Mouse (Mus musculus) lung, postnatal 0 days (tissue): Measurements from ENCODE around the gene Itgb2. TPM values are rescaled to one million over a fixed set of nuclear protein-coding genes. Genes with fewer than 3 reads are reported as not detected.

Source experiments
- ATAC-seq: fragments of 200-750 bp; cut with Nextera tagmentation; 2 replicates; pipeline ENCODE4 v1.8.0; 2017; ENCODE audit warnings: moderate library complexity
- DNase-seq: peaks from one replicate; pipeline ENCODE4 v3.0.0-alpha.2; 2016; ENCODE audit warnings: low spot score
- H3K27ac ChIP-seq: fragments of 300-500 bp; sonication (generic); 2 replicates; pipeline ENCODE4 v1.5.1; 2014; ENCODE audit warnings: antibody characterized with exemption, mild to moderate bottlenecking, low read length, mixed read lengths
- H3K27me3 ChIP-seq: fragments of 300-500 bp; sonication (generic); replicated peaks from 2 replicates; pipeline ENCODE4 v1.6.1; 2014; ENCODE audit warnings: low read length, mixed read lengths; ENCODE audit not compliant: insufficient read depth
- H3K36me3 ChIP-seq: fragments of 300-500 bp; sonication (generic); 2 replicates; pipeline ENCODE4 v1.6.1; 2014; ENCODE audit warnings: low read length, mixed read lengths; ENCODE audit not compliant: insufficient read depth
- H3K4me1 ChIP-seq: fragments of 300-500 bp; sonication (generic); 2 replicates; pipeline ENCODE4 v1.6.1; 2014; ENCODE audit warnings: antibody characterized with exemption, low read depth, low read length, mixed read lengths; ENCODE audit not compliant: insufficient read depth
- H3K4me2 ChIP-seq: fragments of 300-500 bp; sonication (generic); replicated peaks from 2 replicates; pipeline ENCODE4 v1.6.1; 2014; ENCODE audit warnings: low read depth, mild to moderate bottlenecking, low read length, moderate library complexity, mixed read lengths
- H3K4me3 ChIP-seq: fragments of 300-500 bp; sonication (generic); 2 replicates; pipeline ENCODE4 v1.5.1; 2014; ENCODE audit warnings: low read depth, low read length
- H3K9ac ChIP-seq: fragments of 300-500 bp; sonication (generic); replicated peaks from 2 replicates; pipeline ENCODE4 v1.6.1; 2014; ENCODE audit warnings: low read depth, mild to moderate bottlenecking
- H3K9me3 ChIP-seq: fragments of 300-500 bp; sonication (generic); 2 replicates; pipeline ENCODE4 v1.6.1; 2016; ENCODE audit warnings: low read length, mixed read lengths
- CTCF ChIP-seq: IDR thresholded peaks from 2 replicates; pipeline ENCODE4 v1.5.1; 2016; ENCODE audit warnings: antibody characterized with exemption, mild to moderate bottlenecking
- EP300 ChIP-seq: IDR thresholded peaks from 2 replicates; pipeline ENCODE4 v1.6.1; 2016; ENCODE audit warnings: antibody characterized with exemption, mild to moderate bottlenecking, control low read depth
- WGBS: fragments of 180-500 bp; shearing (Covaris S2); extraction: QIAGEN DNeasy Blood & Tissue Kit; methylation state at CpG from one replicate; pipeline ENCODE4 v1.1.7; 2014; 5-methylcytosine and 5-hydroxymethylcytosine counted together
- polyA plus RNA-seq: library from polyadenylated mRNA; unstranded; fragments of >200 nt; fragmentation: Nextera tagmentation; extraction: Ambion mirVana; gene quantifications from 2 replicates; pipeline ENCODE4 v1.2.1, GENCODE M21; 2015

The Itgb2 gene
- polyA plus RNA-seq, 1 experiment from 2014 or later = 19.1 TPM

DNA sequence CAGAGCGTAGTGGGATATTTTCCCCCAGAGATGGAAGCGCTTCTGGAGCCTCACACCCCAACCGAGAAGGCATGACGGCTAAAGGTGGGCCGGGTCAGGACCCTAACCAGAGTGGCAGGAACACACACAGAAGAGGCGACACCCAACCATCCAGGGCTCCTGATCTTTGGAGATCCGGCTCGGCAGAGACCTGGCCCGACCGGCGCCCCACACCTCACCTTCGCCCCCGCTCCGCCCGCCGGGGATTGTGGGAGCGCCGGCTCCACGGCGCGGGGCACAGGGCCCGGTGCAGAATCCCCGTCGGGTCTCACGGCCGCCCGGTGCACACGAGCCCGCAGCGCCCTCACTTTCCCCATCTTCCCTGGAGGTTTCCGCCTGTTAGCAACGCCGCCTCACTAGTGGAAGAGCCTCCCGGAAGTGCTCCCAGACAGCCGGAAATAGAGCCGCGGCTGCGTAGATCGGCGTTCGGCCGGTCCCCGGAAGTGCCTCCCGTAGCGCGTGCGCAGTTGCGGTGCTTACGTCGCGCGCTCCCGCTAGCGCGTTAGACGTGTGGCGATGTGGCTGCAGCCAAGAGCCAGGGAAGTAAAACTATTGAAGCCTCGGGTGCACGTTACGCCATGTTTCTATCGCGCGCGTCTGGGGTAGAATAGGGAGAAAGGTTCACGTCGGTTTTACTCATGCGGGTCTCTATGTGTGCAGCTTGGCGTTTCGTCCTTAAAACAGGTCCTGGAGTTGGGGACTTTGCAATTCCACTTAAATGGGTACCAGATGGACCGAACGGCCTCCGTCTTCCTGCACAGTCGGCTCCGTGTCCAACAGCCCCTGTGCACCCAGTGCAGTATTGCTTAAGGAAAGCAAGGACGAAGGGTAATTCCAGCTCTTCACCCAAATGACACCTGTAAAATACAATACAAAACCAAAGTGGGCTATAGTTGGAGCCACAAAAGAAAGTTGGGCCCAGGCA is 14.4 kb upstream of the Itgb2 start, which contains the start of gene Fam207a:
TSS of gene Fam207a (minus strand) at position 401 of the 964 bp plus-strand sequence.
- WGBS = under 1% methylated on average over 75 of the region's 75 CpGs
- TF ChIP-seq CTCF (no peak), EP300 (no peak)
- Histone ChIP-seq H3K27ac (peak within 1 kb of the TSS; percentile 78), H3K9ac (peak within 1 kb of the TSS; percentile 81), H3K4me1 (0 out of 2 replicates have a peak, but pooled peaks cover 4% of the 10 kb centered on the region), H3K4me3 (peak within 1 kb of the TSS; percentile 83), H3K27me3 (no peaks in the 10 kb centered on the region), H3K9me3 (no peaks in the 10 kb centered on the region; the same call in 1 of the 2 replicates), H3K36me3 (peaks cover 10% of the 10 kb centered on the region; the same call in 1 of the 2 replicates), H3K4me2 (peak within 1 kb of the TSS; percentile 90)
- DNase-seq (peak; percentile 97), ATAC-seq (peak; percentile 97)

DNA sequence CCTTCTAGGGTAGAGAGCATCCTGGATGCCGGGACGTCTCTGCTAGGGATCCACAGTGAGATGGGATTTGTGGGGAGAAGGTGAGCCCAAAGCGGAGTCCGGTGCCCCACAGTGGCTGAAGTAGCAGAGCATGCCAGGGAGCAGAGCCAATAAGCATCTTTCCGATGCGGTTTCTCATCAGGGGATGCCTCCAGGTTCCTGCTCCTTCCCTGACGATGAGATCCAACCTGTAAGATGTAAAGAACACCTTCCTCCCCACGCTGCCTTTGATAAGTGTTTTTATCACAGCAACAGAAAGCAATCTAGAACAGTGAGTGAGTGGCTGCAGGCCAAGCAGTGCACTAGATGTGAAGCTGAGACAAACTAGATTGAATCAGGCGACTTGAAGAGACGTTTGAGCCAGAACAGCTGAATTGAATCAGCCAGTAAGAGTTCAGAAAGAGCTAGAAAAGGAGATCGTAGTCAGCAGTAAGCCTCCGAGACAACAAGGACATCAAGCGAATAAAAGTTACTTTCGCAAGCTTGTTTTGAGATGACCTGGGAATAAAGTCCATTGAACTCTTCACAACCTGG is 13.6 kb upstream of the Itgb2 start:
- WGBS = 29% methylated on average over 14 of the region's 14 CpGs
- H3K9me3 ChIP-seq = no peaks in the 10 kb centered on the region; the same call in 1 of the 2 replicates
- H3K4me1 ChIP-seq = 0 out of 2 replicates have a peak, but pooled peaks cover 4% of the 10 kb centered on the region

DNA sequence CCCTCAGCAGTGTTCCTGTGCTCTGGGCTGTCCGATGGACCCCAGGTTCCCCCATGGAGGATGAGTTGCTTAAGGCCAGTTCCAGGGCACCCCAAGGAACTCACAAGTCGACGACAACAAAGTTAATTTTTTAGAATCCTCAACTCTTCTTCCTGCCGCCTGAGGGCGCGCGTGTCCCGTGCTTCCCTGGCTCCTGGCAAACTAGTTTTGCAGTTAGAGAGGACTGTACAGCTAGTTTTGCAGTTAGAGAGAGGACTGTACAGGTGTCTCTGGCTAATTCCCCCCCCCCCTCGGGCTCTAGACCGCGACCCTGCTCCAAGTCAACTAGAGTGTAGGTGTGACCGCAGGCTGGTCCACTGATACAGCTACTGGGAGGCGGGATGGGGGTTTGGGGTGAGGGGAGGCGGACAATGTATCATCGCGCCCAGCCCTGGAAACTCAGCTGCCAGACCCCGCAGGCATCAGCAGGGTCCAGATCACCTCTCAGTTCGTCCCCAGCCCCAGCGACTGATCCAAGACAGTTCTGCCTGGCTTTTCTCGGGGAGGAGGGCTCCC is 12.9 kb upstream of the Itgb2 start:
- DNase-seq (peak; percentile 91), ATAC-seq (peak; percentile 11; the same call in 1 of the 2 replicates)
- TF ChIP-seq EP300 (no peak), CTCF (peak; percentile 94)
- WGBS = 21% methylated on average over 20 of the region's 20 CpGs
- no peaks in the 10 kb centered on the region for H3K27me3 ChIP-seq
- no peak overlapping the region for H3K4me3 ChIP-seq
- H3K9me3 ChIP-seq = no peaks in the 10 kb centered on the region; the same call in 1 of the 2 replicates
- no peak overlapping the region for H3K9ac ChIP-seq
- H3K27ac ChIP-seq = no peak overlapping the region
- H3K4me2 ChIP-seq = no peak overlapping the region
- peaks cover 10% of the 10 kb centered on the region; the same call in 1 of the 2 replicates for H3K36me3 ChIP-seq
- 0 out of 2 replicates have a peak, but pooled peaks cover 4% of the 10 kb centered on the region for H3K4me1 ChIP-seq

More for the DNA sequence above, 13.6 kb upstream of the Itgb2 start:
- Histone ChIP-seq H3K27ac (peak overlapping the region; percentile 78; the same call in 1 of the 2 replicates), H3K9ac (peak overlapping the region; percentile 32), H3K36me3 (peaks cover 10% of the 10 kb centered on the region; the same call in 1 of the 2 replicates), H3K4me3 (peak overlapping the region; percentile 83), H3K4me2 (peak overlapping the region; percentile 90), H3K27me3 (no peaks in the 10 kb centered on the region)
- no peak for TF ChIP-seq CTCF
- no peak for TF ChIP-seq EP300
- ATAC-seq (0 out of 2 replicates have a peak, but pooled peaks have one; percentile 0), DNase-seq (peak; percentile 35)

DNA sequence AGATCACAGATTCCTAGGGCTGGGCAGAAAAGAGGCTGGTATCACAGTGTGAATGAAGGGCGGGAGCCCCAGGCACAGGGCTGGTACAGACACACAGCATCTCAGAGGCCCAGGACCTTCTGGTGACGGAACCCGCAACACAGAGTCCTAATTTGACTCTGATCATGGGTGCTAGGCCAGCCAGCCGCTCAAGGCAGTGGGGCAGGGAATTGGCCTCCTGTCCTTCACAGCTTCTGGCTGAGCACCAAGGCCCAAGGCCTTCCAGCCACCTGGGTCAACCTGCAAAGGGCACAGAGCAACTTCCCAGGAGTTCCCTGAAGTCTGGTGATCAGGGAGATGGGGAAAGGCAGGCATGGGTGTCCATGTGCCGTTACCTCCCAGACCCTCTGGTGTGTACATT is 12.3 kb upstream of the Itgb2 start:
- Histone ChIP-seq H3K4me1 (0 out of 2 replicates have a peak, but pooled peaks cover 4% of the 10 kb centered on the region), H3K27ac (no peak overlapping the region), H3K9me3 (no peaks in the 10 kb centered on the region; the same call in 1 of the 2 replicates), H3K4me3 (no peak overlapping the region), H3K9ac (no peak overlapping the region), H3K27me3 (no peaks in the 10 kb centered on the region), H3K4me2 (no peak overlapping the region), H3K36me3 (peaks cover 8% of the 10 kb centered on the region; the same call in 1 of the 2 replicates)
- DNase-seq (no peak), ATAC-seq (no peak)
- TF ChIP-seq CTCF = no peak
- TF ChIP-seq EP300 = no peak
- 91% methylated on average over 5 of the region's 5 CpGs for WGBS

DNA sequence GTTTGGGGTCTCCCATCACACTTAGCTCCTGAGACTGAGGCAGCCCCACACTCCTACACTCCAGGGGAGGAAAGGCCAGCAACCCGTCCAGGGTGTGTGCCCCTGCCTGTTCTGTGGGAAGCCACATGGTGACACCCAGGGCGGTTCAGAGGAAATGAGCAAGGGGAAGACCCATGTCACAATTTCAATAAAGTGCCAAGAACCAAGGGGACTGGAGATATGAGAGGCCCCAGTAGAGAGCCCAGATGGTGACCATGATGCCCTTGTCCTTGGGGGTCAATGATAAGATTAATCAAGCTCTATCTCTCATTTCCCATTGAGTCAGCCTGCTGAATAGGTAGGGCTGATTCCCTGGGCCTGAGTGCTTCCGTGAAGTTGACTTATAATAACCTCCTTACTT is 10.9 kb upstream of the Itgb2 start:
- Histone ChIP-seq H3K4me1 (0 out of 2 replicates have a peak, but pooled peaks cover 4% of the 10 kb centered on the region), H3K4me2 (no peak overlapping the region), H3K4me3 (no peak overlapping the region), H3K9ac (no peak overlapping the region), H3K36me3 (peaks cover 1% of the 10 kb centered on the region; the same call in 1 of the 2 replicates), H3K27ac (no peak overlapping the region), H3K9me3 (no peaks in the 10 kb centered on the region; the same call in 1 of the 2 replicates), H3K27me3 (no peaks in the 10 kb centered on the region)
- no peak for TF ChIP-seq EP300
- no peak for TF ChIP-seq CTCF
- 65% methylated on average over 3 of the region's 3 CpGs for WGBS
- DNase-seq = no peak
- no peak for ATAC-seq
